Mouse (Mus musculus) embryonic facial prominence, embryonic 11.5 days (tissue): ENCODE measurements around the gene Babam1. TPM values are rescaled to one million over a fixed set of nuclear protein-coding genes. Genes with fewer than 3 reads are reported as not detected.
A peak's percentile ranks its signal among the peaks of the same experiment; 100 is the strongest.

Experiments used
- ATAC-seq: fragments of 200-750 bp; cut with Nextera tagmentation; replicated peaks from 2 replicates; pipeline ENCODE4 v1.8.0; 2017; ENCODE audit warnings: low read depth; ENCODE audit not compliant: insufficient number of reproducible peaks, low FRiP score, low TSS enrichment
- DNase-seq: peaks from one replicate; pipeline ENCODE4 v3.0.0-alpha.2; 2015; ENCODE audit warnings: low spot score
- H3K27ac ChIP-seq: fragments of 300-500 bp; sonication (generic); replicated peaks from 2 replicates; pipeline ENCODE4 v1.5.1; 2014; ENCODE audit warnings: mild to moderate bottlenecking, low read depth, low read length, control low read depth
- H3K27me3 ChIP-seq: fragments of 300-500 bp; sonication (generic); 2 replicates; pipeline ENCODE4 v1.6.1; 2014; ENCODE audit warnings: mild to moderate bottlenecking, low read length, moderate library complexity, mixed read lengths; ENCODE audit not compliant: control insufficient read depth, insufficient read depth
- H3K36me3 ChIP-seq: fragments of 300-500 bp; sonication (generic); replicated peaks from 2 replicates; pipeline ENCODE4 v1.6.1; 2014; ENCODE audit warnings: low read depth, mild to moderate bottlenecking, low read length, moderate library complexity, mixed read lengths; ENCODE audit not compliant: control insufficient read depth, insufficient read depth
- H3K4me1 ChIP-seq: fragments of 300-500 bp; sonication (generic); 2 replicates; pipeline ENCODE4 v1.6.1; 2014; ENCODE audit warnings: low read length, mixed read lengths; ENCODE audit not compliant: control insufficient read depth, insufficient read depth
- H3K4me2 ChIP-seq: fragments of 300-500 bp; sonication (generic); 2 replicates; pipeline ENCODE4 v1.6.1; 2014; ENCODE audit warnings: low read depth, mild to moderate bottlenecking, control low read depth, low read length, moderate library complexity
- H3K4me3 ChIP-seq: fragments of 300-500 bp; sonication (generic); 2 replicates; pipeline ENCODE4 v1.5.1; 2014; ENCODE audit warnings: low read depth, low read length, control low read depth
- H3K9ac ChIP-seq: fragments of 300-500 bp; sonication (generic); replicated peaks from 2 replicates; pipeline ENCODE4 v1.6.1; 2014; ENCODE audit warnings: mild to moderate bottlenecking, control low read depth, low read length
- H3K9me3 ChIP-seq: fragments of 300-500 bp; sonication (generic); replicated peaks from 2 replicates; pipeline ENCODE4 v1.6.1; 2016; ENCODE audit warnings: mild to moderate bottlenecking, low read length, inconsistent platforms, mixed read lengths; ENCODE audit not compliant: control insufficient read depth
- WGBS: fragments of 180-500 bp; shearing (Covaris S2); extraction: QIAGEN DNeasy Blood & Tissue Kit; methylation state at CpG from one replicate; pipeline ENCODE4 v1.1.7; 2014; 5-methylcytosine and 5-hydroxymethylcytosine counted together
- polyA plus RNA-seq: library from polyadenylated mRNA; unstranded; fragments of >200 nt; fragmentation: Nextera tagmentation; extraction: Ambion mirVana; gene quantifications from 2 replicates; pipeline ENCODE4 v1.2.1, GENCODE M21; 2014

The Babam1 gene
- polyA plus RNA-seq, 1 experiment from 2014 or later: 93.6 TPM

DNA sequence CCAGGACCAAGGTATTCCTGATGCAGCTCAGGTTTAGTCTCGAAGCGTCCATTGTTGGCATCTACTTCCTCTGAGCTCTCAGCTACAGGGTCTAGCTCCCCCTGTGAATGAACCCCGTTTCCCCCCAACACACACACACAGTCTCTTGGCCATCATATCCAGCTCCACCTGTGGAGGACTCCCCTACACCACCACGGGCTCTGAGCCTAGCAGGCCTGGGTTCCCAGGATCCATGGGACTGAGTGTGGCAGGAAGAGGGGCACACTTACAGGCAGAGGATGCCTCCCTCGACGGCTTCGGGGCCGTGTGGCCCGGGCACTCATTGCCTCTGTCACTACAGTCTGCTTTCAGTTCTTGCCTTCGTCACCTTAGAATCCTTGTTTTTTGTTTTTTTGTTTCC, 1.6 kb upstream of the Babam1 start:
- Histone ChIP-seq H3K27ac (no peak overlapping the region), H3K4me2 (no peak overlapping the region)

DNA sequence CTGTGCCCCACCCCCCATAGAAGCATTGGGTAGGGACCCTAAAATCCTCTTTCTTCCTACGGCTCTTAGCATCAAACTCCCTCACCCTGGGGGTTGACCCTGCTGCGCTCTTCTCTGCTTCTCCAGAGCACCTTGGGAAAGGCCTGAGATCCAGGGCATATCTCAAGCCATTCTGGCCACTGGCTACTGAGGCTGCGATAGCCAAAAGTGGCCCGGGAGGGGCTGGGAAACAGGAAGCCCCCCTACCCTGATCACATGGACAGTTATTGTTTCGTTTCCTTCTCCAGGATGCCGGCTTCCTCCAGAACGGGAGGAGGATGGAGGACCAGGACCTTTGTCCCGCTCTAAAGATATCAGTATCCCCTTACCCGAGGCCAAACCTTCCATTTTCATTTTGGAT, 1.0 kb upstream of the Babam1 start, which contains the start of gene Ushbp1:
Gene Ushbp1, minus strand, starts transcription at position 174 of the 400 bp plus-strand sequence.
- ATAC-seq (no peak), DNase-seq (no peak)
- H3K4me2 ChIP-seq: peak within 1 kb of the TSS; percentile 21; the same call in 1 of the 2 replicates
- H3K9me3 ChIP-seq: no peaks in the 10 kb centered on the region
- H3K4me3 ChIP-seq: peak within 1 kb of the TSS; percentile 87
- 0 out of 2 replicates have a peak within 1 kb of the TSS, but pooled peaks have one; percentile 2 for H3K27ac ChIP-seq
- H3K27me3 ChIP-seq: no peaks in the 10 kb centered on the region
- no peaks in the 10 kb centered on the region for H3K4me1 ChIP-seq
- H3K36me3 ChIP-seq: no peaks in the 10 kb centered on the region; the same call in 1 of the 2 replicates
- peak within 1 kb of the TSS; percentile 70 for H3K9ac ChIP-seq
- WGBS: 89% methylated on average over 9 of the region's 9 CpGs

More for the DNA sequence above, 1.6 kb upstream of the Babam1 start:
- ATAC-seq (no peak), DNase-seq (no peak)
- H3K27me3 ChIP-seq: no peaks in the 10 kb centered on the region
- H3K4me1 ChIP-seq: no peaks in the 10 kb centered on the region
- H3K4me3 ChIP-seq: no peak overlapping the region
- no peaks in the 10 kb centered on the region; the same call in 1 of the 2 replicates for H3K36me3 ChIP-seq
- H3K9ac ChIP-seq: no peak overlapping the region
- 91% methylated on average over 10 of the region's 10 CpGs for WGBS
- H3K9me3 ChIP-seq: no peaks in the 10 kb centered on the region

DNA sequence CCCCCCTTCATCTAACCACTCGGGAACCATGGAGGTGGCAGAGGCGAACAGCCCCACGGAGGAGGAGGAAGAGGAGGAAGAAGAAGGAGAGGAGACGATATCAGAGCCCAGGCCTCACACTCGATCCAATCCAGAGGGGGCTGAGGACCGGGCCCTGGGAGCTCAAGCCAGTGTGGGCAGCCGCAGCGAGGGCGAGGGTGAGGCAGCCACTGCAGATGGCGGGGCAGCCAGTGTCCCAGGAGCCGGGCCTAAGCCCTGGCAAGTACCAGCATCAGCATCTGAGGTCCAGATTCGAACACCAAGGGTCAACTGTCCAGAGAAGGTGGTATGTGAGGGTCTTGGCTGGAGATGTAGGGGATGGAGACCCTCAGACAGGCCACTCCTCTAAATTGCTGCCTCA, 1.0 kb downstream of the Babam1 start:
- Histone ChIP-seq H3K27me3 (no peaks in the 10 kb centered on the region), H3K9me3 (no peaks in the 10 kb centered on the region), H3K27ac (no peak overlapping the region), H3K4me3 (peak overlapping the region; percentile 87), H3K4me1 (no peaks in the 10 kb centered on the region), H3K9ac (peak overlapping the region; percentile 70; the same call in 1 of the 2 replicates), H3K36me3 (no peaks in the 10 kb centered on the region; the same call in 1 of the 2 replicates), H3K4me2 (peak overlapping the region; percentile 71)
- ATAC-seq: no peak
- DNase-seq: no peak
- 82% methylated on average over 12 of the region's 12 CpGs for WGBS

DNA sequence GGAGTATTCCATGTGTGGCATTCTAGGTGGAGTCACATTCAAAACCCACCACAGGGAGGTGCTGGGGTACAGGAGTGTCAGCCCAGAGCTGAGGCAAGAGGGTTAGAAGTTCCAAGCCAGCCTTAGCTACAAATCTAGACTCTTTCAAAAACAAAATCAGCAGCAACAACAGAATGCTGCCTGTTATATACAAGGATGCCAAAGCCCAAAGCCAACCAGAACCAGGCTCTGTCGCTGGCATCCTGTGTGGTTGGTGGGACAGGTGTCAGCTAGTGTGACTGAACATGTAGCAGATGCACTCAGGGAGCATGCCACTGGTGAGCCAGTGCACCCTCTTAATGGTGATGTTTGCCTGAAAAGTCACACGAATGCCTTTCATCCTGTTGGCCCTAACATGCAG, 4.2 kb downstream of the Babam1 start:
- no peak overlapping the region for H3K4me3 ChIP-seq
- H3K36me3 ChIP-seq: no peaks in the 10 kb centered on the region; the same call in 1 of the 2 replicates
- DNase-seq: no peak
- no peak overlapping the region for H3K27ac ChIP-seq
- H3K4me2 ChIP-seq: no peak overlapping the region
- no peak overlapping the region for H3K9ac ChIP-seq
- no peaks in the 10 kb centered on the region for H3K9me3 ChIP-seq
- no peak for ATAC-seq
- H3K27me3 ChIP-seq: no peaks in the 10 kb centered on the region
- H3K4me1 ChIP-seq: 0 out of 2 replicates have a peak, but pooled peaks cover 2% of the 10 kb centered on the region
- WGBS: 88% methylated on average over 2 of the region's 2 CpGs

DNA sequence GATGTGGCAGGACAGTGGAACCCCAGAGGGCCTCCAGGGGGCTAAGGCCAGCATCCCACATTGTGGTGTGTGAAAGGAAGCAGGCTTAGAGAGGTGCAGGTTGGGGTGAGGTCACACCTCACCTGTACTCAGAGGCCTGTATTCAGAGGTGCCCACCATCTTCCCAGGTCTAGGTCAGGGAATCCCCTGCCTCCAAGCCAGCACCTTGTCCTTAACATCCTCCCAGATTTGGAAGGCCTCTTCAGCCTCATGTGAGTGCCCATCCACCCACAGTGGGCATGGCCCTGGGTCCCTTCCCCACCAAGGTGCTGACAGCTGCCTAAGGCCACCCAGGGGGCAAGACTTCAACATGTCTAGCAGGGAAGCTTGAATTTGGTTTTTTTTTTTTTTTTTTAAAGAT, 4.8 kb downstream of the Babam1 start:
- 0 out of 2 replicates have a peak, but pooled peaks cover 2% of the 10 kb centered on the region for H3K4me1 ChIP-seq
- H3K9me3 ChIP-seq: no peaks in the 10 kb centered on the region
- no peak overlapping the region for H3K9ac ChIP-seq
- DNase-seq (no peak), ATAC-seq (no peak)
- no peaks in the 10 kb centered on the region; the same call in 1 of the 2 replicates for H3K36me3 ChIP-seq
- no peak overlapping the region for H3K4me3 ChIP-seq
- no peak overlapping the region for H3K27ac ChIP-seq
- H3K4me2 ChIP-seq: no peak overlapping the region
- no peaks in the 10 kb centered on the region for H3K27me3 ChIP-seq

DNA sequence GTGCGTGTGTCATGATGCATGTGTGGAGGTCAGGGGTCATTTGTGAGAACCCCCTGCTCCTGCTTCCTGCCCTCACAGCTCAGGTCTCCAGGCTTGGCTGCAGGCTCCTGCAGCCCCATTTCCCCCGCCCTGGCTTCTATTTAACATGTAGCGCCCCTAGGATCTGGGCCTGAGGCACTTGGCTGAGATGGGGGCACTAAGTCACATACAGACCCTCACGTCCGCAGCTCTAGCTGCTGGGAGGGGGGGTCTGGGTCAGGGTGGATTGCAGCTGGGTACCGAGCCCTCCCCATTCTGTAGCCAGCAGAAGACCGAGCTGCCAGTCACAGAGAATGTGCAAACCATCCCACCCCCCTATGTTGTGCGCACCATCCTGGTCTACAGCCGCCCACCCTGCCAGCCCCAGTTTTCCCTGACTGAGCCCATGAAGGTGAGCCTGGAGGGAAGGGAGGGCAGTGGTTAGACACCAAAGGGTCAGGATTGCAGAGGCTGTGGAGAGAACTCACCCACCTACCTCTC, 5.8 kb downstream of the Babam1 start:
- 0 out of 2 replicates have a peak, but pooled peaks cover 5% of the 10 kb centered on the region for H3K4me1 ChIP-seq
- H3K36me3 ChIP-seq: no peaks in the 10 kb centered on the region; the same call in 1 of the 2 replicates
- no peak overlapping the region for H3K27ac ChIP-seq
- DNase-seq: no peak
- H3K9me3 ChIP-seq: no peaks in the 10 kb centered on the region
- H3K4me2 ChIP-seq: no peak overlapping the region
- no peaks in the 10 kb centered on the region for H3K27me3 ChIP-seq
- H3K4me3 ChIP-seq: no peak overlapping the region
- ATAC-seq: no peak
- no peak overlapping the region for H3K9ac ChIP-seq
- 87% methylated on average over 9 of the region's 9 CpGs for WGBS

DNA sequence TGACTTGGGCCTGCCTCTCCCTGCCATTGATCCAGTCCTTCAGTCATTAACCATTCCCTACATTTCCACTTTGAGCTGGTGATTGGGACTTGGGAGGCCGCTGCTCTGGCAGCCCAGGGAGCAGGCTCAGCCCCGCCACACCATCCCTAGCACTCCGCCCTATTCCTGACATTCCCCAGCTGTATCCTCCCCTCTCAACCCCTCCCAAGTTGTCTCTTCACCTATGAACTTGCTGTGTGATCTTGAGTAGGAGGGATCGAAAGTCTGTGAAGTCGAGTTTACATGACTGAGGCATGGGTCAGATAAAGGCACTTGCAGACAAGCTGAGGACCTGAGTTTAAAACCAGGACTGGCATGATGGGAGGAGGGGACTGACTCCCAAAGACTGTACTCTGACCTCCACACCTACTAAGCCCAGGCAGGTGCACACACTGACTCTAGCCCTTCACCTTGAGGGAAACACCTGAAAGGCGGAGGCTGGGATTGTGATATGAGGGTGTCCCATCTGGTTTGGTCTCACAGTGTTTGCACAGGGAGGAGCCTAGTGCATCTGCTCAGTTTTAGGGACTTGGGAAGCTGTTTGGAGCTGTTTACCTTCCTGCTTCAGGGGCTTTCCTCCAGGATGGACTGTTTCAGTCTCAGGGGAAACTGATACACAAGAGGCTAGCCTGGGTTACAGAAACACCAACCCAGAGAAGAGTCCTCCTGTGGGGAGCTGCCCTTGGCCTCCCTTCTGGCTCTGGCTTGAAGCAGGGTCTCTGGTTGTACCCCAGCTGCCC, 6.6 kb downstream of the Babam1 start:
- no peak overlapping the region for H3K9ac ChIP-seq
- no peaks in the 10 kb centered on the region for H3K9me3 ChIP-seq
- H3K36me3 ChIP-seq: peaks cover under 1% of the 10 kb centered on the region; the same call in 1 of the 2 replicates
- H3K4me1 ChIP-seq: 0 out of 2 replicates have a peak, but pooled peaks cover 5% of the 10 kb centered on the region
- no peaks in the 10 kb centered on the region for H3K27me3 ChIP-seq
- ATAC-seq (no peak), DNase-seq (no peak)
- no peak overlapping the region for H3K4me3 ChIP-seq
- WGBS: 85% methylated on average over 6 of the region's 6 CpGs
- H3K27ac ChIP-seq: no peak overlapping the region
- no peak overlapping the region for H3K4me2 ChIP-seq

DNA sequence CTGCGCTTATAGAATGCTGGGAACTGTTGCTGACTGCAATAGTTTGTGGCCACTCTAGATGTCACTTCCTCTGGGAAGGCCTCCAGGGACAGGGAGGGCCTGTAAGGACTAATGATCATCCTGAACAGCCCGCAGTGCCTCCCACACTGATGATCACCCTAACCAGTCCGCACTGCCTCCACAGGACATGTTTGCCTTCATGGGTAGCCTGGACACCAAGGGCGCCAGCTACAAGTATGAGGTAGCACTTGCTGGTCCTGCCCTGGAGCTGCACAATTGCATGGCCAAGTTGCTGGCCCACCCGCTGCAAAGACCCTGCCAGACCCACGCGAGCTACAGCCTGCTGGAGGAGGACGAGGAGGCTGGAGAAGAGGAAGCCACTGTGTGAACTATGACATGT, 7.3 kb downstream of the Babam1 start:
- Histone ChIP-seq H3K9ac (no peak overlapping the region), H3K27me3 (no peaks in the 10 kb centered on the region), H3K4me1 (0 out of 2 replicates have a peak, but pooled peaks cover 5% of the 10 kb centered on the region), H3K4me3 (no peak overlapping the region), H3K27ac (no peak overlapping the region), H3K9me3 (no peaks in the 10 kb centered on the region), H3K36me3 (peaks cover 4% of the 10 kb centered on the region), H3K4me2 (no peak overlapping the region)
- 95% methylated on average over 8 of the region's 8 CpGs for WGBS
- ATAC-seq: no peak
- no peak for DNase-seq
